Mouse (Mus musculus) kidney, adult 2 months (tissue): ENCODE measurements around the gene Atg7.

Experiments used
- CTCF ChIP-seq: fragments of 200-500 bp; conservative IDR thresholded peaks from 2 replicates; pipeline ENCODE4 v1.5.1; 2011; ENCODE audit warnings: low read depth, mild to moderate bottlenecking, control low read depth, low read length, moderate library complexity, mixed read lengths; ENCODE audit not compliant: insufficient read depth, insufficient read length
- POLR2A ChIP-seq: fragments of 200-500 bp; IDR thresholded peaks from one replicate; pipeline ENCODE4 v1.6.1; 2011; ENCODE audit warnings: low read depth, low read length, control low read depth

DNA sequence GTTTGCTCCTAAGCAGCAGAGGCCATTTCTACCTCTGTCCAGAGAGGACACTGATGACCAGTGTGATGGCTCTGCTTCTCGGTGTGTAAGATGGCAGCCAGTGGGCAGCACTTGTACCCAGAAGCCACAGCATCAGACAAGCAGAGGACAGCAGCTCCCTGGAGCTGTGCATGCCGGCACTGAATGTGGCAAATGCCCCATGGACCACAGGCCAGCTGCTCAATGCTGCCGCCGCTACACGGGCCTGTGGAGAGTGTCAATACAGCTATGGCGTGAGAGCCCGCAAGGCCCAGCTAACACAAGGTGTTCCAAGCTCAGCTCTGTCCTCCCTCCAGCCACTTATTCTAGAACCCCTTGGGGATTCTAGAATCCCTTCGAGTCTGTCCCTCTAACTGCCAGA is 221.5 kb downstream of the Atg7 start:
- TF ChIP-seq CTCF (no peak), POLR2A (no peak)
